Comparison of ENCODE assay signal across 31 mouse cellular contexts in genomic region chr6:73140836-73141235, GRCm38 (mm10).
"Had no signal": no experiment of that assay in that cellular context is flagged by ENCODE, and none has a peak within 500 bp of the region (broad histone marks: within the 10 kb centered on the region; RNA-seq: fewer than 3 reads in every experiment).

No protein-coding gene starts in this region.

- H3K27ac ChIP-seq: limb, embryonic 12.5 days; limb, embryonic 13.5 days; limb, embryonic 15.5 days; liver, embryonic 12.5 days; liver, embryonic 13.5 days; liver, embryonic 14.5 days; liver, embryonic 15.5 days; lung, embryonic 15.5 days; macrophage; midbrain, embryonic 10.5 days; midbrain, embryonic 12.5 days; midbrain, embryonic 13.5 days; midbrain, embryonic 15.5 days; neural tube, embryonic 12.5 days had no signal

- H3K4me3 ChIP-seq: limb, embryonic 12.5 days; limb, embryonic 13.5 days; limb, embryonic 15.5 days; liver, embryonic 12.5 days; liver, embryonic 13.5 days; liver, embryonic 15.5 days; lung, embryonic 15.5 days; megakaryocyte, embryonic 14.5 days; midbrain, embryonic 10.5 days; midbrain, embryonic 12.5 days; midbrain, embryonic 13.5 days; midbrain, embryonic 15.5 days; myocyte; neural tube, embryonic 12.5 days had no signal

- H3K9ac ChIP-seq: limb, embryonic 12.5 days; limb, embryonic 13.5 days; limb, embryonic 15.5 days; liver, embryonic 12.5 days; liver, embryonic 13.5 days; liver, embryonic 14.5 days; liver, embryonic 15.5 days; liver, postnatal 0 days; lung, embryonic 14.5 days; lung, embryonic 15.5 days; midbrain, embryonic 12.5 days; midbrain, embryonic 13.5 days; midbrain, embryonic 15.5 days; neural tube, embryonic 12.5 days had no signal

- H3K27me3 ChIP-seq: limb, embryonic 12.5 days; limb, embryonic 13.5 days; limb, embryonic 15.5 days; liver, embryonic 12.5 days; liver, embryonic 13.5 days; liver, embryonic 15.5 days; lung, embryonic 15.5 days; megakaryocyte, embryonic 14.5 days; midbrain, embryonic 12.5 days; midbrain, embryonic 13.5 days; midbrain, embryonic 15.5 days; neural tube, embryonic 12.5 days had no signal

- DNase-seq: left cerebral cortex, postnatal 4 days; liver; liver, embryonic 13.5 days; liver, postnatal 0 days; lung, adult 18-20 months; lung, adult 2 months; lung, embryonic 14.5 days; lung, postnatal 10 days; lung, postnatal 14 days; lung, postnatal 36 days; lung, postnatal 4 days; midbrain, embryonic 14.5 days had no signal

- H3K4me2 ChIP-seq: limb, embryonic 12.5 days; limb, embryonic 13.5 days; limb, embryonic 15.5 days; liver, embryonic 11.5 days; liver, embryonic 12.5 days; liver, embryonic 13.5 days; liver, embryonic 15.5 days; lung, embryonic 14.5 days; lung, embryonic 15.5 days; midbrain, embryonic 11.5 days; midbrain, embryonic 12.5 days; midbrain, embryonic 13.5 days; midbrain, embryonic 15.5 days; neural tube, embryonic 12.5 days had no signal

- H3K36me3 ChIP-seq: limb, embryonic 12.5 days; limb, embryonic 13.5 days; limb, embryonic 15.5 days; liver, embryonic 12.5 days; liver, embryonic 13.5 days; liver, embryonic 15.5 days; lung, embryonic 15.5 days; midbrain, embryonic 10.5 days; midbrain, embryonic 12.5 days; midbrain, embryonic 13.5 days; midbrain, embryonic 15.5 days; neural tube, embryonic 12.5 days had no signal

- H3K9me3 ChIP-seq: limb, embryonic 12.5 days; limb, embryonic 13.5 days; limb, embryonic 15.5 days; liver, embryonic 12.5 days; liver, embryonic 13.5 days; liver, embryonic 15.5 days; lung, embryonic 15.5 days; midbrain, embryonic 10.5 days; midbrain, embryonic 12.5 days; midbrain, embryonic 13.5 days; midbrain, embryonic 15.5 days; neural tube, embryonic 12.5 days had no signal

- ATAC-seq: liver, embryonic 12.5 days; liver, postnatal 0 days; lung, postnatal 0 days; midbrain, embryonic 13.5 days; midbrain, embryonic 15.5 days; midbrain, embryonic 16.5 days had no signal

- H3K4me1 ChIP-seq: limb, embryonic 12.5 days; limb, embryonic 13.5 days; limb, embryonic 15.5 days; liver, embryonic 12.5 days; liver, embryonic 13.5 days; liver, embryonic 15.5 days; lung, embryonic 15.5 days; megakaryocyte, embryonic 14.5 days; midbrain, embryonic 10.5 days; midbrain, embryonic 12.5 days; midbrain, embryonic 13.5 days; midbrain, embryonic 15.5 days; neural tube, embryonic 12.5 days had no signal
